Mouse (Mus musculus): ENCODE measurements at regions not wholly inside any gene's neighbourhood (a gene's known extent, or its start where the extent isn't known, plus 50 kb on each side); places are given as distances from the start of the nearest gene placed in this dataset.

DNA sequence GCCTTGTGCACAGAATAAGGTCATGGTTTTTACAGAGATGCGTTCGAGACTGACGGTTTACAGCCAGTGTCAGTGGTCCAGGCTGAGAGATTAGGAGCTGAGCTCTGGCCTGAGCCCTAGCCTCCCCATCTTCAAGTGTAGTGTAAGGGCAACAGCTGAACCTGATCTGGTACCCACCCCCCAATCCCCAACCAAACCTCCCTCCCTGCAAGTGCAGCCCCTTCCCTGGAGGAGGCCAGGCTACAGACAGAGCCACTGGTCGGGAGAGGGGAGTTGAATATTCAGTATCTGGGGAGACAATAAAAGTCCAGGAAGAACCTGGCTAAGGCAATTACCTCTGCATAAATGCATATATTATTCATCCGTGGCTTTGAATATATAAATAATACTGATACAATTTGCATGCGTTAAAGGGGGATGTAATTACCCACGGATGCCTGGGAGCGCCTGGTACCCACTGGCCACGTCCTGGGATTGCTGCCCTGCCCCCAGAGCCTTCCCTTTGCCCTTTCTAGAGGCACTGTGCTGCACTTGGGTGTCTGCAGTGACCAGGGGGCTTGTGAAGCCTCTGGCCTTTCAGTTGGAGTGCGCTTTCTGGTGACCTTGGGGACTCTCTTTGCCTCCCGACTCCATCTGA is 95.5 kb upstream of the Mvb12b start:
- no peak overlapping the region for H3K4me3 ChIP-seq (ENCODE audit: low read depth, low read length)
- H3K4me1 ChIP-seq (ENCODE audit: control insufficient read depth, insufficient read depth, low read length) = no peaks in the 10 kb centered on the region
- H3K9me3 ChIP-seq (ENCODE audit: control insufficient read depth, low read length) = no peaks in the 10 kb centered on the region
- no peak for ATAC-seq (ENCODE audit: low read depth)
- no peak overlapping the region for H3K4me2 ChIP-seq (ENCODE audit: low read depth, low read length)
- no peak for DNase-seq (ENCODE audit: low spot score)
- H3K27me3 ChIP-seq (replicated peaks; ENCODE audit: control insufficient read depth, insufficient read depth, low read length) = no peaks in the 10 kb centered on the region
- 48% methylated on average over 11 of the region's 11 CpGs for WGBS
- no peak overlapping the region for H3K27ac ChIP-seq (replicated peaks; ENCODE audit: low read depth, low read length)
- H3K9ac ChIP-seq (ENCODE audit: low read depth, low read length) = no peak overlapping the region
- no peaks in the 10 kb centered on the region for H3K36me3 ChIP-seq (ENCODE audit: control insufficient read depth, insufficient read depth, low read length)

DNA sequence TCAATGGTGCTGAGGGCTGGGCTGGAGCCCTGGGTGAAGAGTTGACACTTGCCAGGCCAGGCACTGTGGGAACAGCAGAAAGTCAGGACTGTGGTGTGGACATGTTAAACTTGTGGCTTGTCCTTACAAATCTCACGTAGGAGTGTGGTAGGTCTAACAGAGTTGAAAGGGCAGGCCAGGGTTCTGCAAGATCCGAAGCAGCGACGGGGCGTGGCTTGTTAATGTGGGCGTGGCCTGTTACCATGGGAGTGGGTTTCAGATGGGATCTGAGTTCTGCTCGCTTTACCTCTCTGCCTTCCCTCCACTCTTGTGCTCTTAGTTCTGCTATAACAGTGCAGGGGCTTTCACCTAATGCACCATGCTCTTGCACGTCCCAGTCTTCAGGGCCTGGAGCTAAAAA is 94.2 kb upstream of the Mvb12b start:
- H3K4me1 ChIP-seq (ENCODE audit: control insufficient read depth, insufficient read depth, low read length) = no peaks in the 10 kb centered on the region
- no peaks in the 10 kb centered on the region for H3K36me3 ChIP-seq (ENCODE audit: control insufficient read depth, insufficient read depth, low read length)
- DNase-seq (ENCODE audit: low spot score) (no peak), ATAC-seq (ENCODE audit: low read depth) (no peak; the same call in 1 of the 2 replicates)
- no peak overlapping the region for H3K9ac ChIP-seq (ENCODE audit: low read depth, low read length)
- WGBS = 43% methylated on average over 8 of the region's 8 CpGs
- no peaks in the 10 kb centered on the region for H3K27me3 ChIP-seq (replicated peaks; ENCODE audit: control insufficient read depth, insufficient read depth, low read length)
- no peak overlapping the region for H3K27ac ChIP-seq (replicated peaks; ENCODE audit: low read depth, low read length)
- H3K4me3 ChIP-seq (ENCODE audit: low read depth, low read length) = no peak overlapping the region
- H3K9me3 ChIP-seq (ENCODE audit: control insufficient read depth, low read length) = no peaks in the 10 kb centered on the region
- H3K4me2 ChIP-seq (ENCODE audit: low read depth, low read length) = no peak overlapping the region

DNA sequence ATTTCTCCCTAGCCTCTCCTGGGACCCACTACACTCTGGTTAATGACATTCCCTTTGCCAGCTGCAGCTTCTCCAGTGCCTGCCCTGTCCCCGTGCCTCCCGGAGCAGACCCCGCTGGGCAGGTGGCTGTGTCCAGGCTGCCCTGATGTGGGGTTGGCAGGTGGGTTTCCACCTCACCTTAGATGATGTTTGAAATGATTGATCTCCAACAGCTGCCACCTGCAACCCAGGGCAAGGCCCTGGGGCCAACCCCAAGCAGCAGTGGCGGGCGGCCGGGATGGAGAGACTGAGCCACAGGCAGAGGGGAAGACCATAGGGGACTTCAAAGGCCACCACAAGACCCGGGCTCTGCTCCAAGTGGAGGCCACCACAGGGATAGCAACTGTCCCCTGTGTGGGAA is 93.6 kb upstream of the Mvb12b start:
- Histone ChIP-seq H3K9me3 (ENCODE audit: control insufficient read depth, low read length) (no peaks in the 10 kb centered on the region), H3K27me3 (replicated peaks; ENCODE audit: control insufficient read depth, insufficient read depth, low read length) (no peaks in the 10 kb centered on the region), H3K4me1 (ENCODE audit: control insufficient read depth, insufficient read depth, low read length) (no peaks in the 10 kb centered on the region), H3K9ac (ENCODE audit: low read depth, low read length) (no peak overlapping the region), H3K4me3 (ENCODE audit: low read depth, low read length) (no peak overlapping the region), H3K4me2 (ENCODE audit: low read depth, low read length) (no peak overlapping the region), H3K27ac (replicated peaks; ENCODE audit: low read depth, low read length) (no peak overlapping the region), H3K36me3 (ENCODE audit: control insufficient read depth, insufficient read depth, low read length) (no peaks in the 10 kb centered on the region)
- 80% methylated on average over 6 of the region's 7 CpGs for WGBS
- ATAC-seq (ENCODE audit: low read depth) (no peak), DNase-seq (ENCODE audit: low spot score) (no peak)

DNA sequence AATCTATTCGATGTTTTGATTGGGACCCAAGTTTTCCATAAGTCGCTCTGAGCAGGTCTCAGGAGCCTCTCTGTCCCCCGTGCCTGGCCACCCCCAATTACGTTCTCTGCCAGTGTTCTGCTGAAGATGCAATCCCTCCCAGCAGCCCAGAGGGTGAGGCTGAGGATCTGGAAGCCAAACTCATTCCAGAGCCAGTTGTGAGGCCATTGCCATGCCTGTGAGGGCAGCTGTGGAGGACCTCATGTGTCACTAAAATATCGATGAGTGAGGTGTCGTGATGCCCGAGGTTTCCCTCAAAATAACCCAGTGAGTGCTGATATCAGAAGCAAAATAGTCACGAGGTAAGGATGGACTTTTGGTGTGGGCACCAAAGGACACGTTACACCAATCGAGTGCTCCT is 93.1 kb upstream of the Mvb12b start:
- no peak overlapping the region for H3K9ac ChIP-seq (ENCODE audit: low read depth, low read length)
- DNase-seq (ENCODE audit: low spot score) (no peak), ATAC-seq (ENCODE audit: low read depth) (no peak)
- H3K4me3 ChIP-seq (ENCODE audit: low read depth, low read length) = no peak overlapping the region
- no peaks in the 10 kb centered on the region for H3K4me1 ChIP-seq (ENCODE audit: control insufficient read depth, insufficient read depth, low read length)
- H3K4me2 ChIP-seq (ENCODE audit: low read depth, low read length) = no peak overlapping the region
- no peaks in the 10 kb centered on the region for H3K27me3 ChIP-seq (replicated peaks; ENCODE audit: control insufficient read depth, insufficient read depth, low read length)
- no peaks in the 10 kb centered on the region for H3K36me3 ChIP-seq (ENCODE audit: control insufficient read depth, insufficient read depth, low read length)
- H3K27ac ChIP-seq (replicated peaks; ENCODE audit: low read depth, low read length) = no peak overlapping the region
- WGBS = 81% methylated on average over 10 of the region's 10 CpGs
- H3K9me3 ChIP-seq (ENCODE audit: control insufficient read depth, low read length) = no peaks in the 10 kb centered on the region

DNA sequence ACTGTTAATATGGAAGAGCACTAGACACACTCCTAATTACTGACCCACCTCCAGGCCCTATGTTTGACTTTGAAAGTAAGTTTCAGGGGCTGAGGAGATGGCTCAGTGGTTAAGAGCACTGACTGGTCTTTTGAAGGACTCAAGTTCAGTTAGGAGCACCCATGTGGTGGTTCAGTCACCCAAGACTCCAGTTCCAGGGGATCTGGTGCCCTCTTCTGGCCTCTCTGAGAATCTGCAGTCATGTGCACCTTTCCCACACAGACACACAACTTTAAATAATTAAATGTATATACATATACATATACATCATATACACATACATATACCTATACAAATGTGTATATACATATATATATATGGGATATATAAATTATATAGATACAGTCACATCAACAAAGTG is 91.5 kb upstream of the Mvb12b start:
- Histone ChIP-seq H3K27ac (replicated peaks; ENCODE audit: low read depth, low read length) (no peak overlapping the region), H3K36me3 (ENCODE audit: control insufficient read depth, insufficient read depth, low read length) (no peaks in the 10 kb centered on the region), H3K27me3 (replicated peaks; ENCODE audit: control insufficient read depth, insufficient read depth, low read length) (no peaks in the 10 kb centered on the region), H3K4me2 (ENCODE audit: low read depth, low read length) (no peak overlapping the region), H3K4me3 (ENCODE audit: low read depth, low read length) (no peak overlapping the region), H3K9ac (ENCODE audit: low read depth, low read length) (no peak overlapping the region), H3K4me1 (ENCODE audit: control insufficient read depth, insufficient read depth, low read length) (no peaks in the 10 kb centered on the region), H3K9me3 (ENCODE audit: control insufficient read depth, low read length) (no peaks in the 10 kb centered on the region)
- ATAC-seq (ENCODE audit: low read depth) = no peak
- DNase-seq (ENCODE audit: low spot score) = no peak

DNA sequence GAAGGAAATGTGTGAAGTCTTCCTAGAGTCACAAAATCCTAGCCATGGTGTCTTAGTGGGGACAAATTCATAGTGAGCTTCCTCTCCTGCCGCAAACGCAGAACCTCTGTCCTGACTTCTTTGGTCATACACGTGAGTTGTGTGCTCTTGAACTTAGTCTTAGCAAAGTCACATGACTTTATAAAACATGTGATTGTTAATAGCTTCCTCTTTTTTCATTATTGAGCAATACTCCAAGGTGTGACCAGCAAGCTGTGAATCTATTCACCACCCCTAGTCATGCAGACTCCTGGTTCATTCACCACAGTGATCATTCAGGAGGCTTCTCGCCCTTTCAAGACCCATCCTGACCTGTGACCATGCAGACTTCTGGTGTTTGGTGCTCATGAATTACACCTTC is 90.8 kb upstream of the Mvb12b start:
- no peak overlapping the region for H3K4me2 ChIP-seq (ENCODE audit: low read depth, low read length)
- 87% methylated on average over 4 of the region's 4 CpGs for WGBS
- no peak overlapping the region for H3K9ac ChIP-seq (ENCODE audit: low read depth, low read length)
- ATAC-seq (ENCODE audit: low read depth) (no peak), DNase-seq (ENCODE audit: low spot score) (no peak)
- H3K36me3 ChIP-seq (ENCODE audit: control insufficient read depth, insufficient read depth, low read length) = no peaks in the 10 kb centered on the region
- H3K4me1 ChIP-seq (ENCODE audit: control insufficient read depth, insufficient read depth, low read length) = no peaks in the 10 kb centered on the region
- H3K27ac ChIP-seq (replicated peaks; ENCODE audit: low read depth, low read length) = no peak overlapping the region
- no peaks in the 10 kb centered on the region for H3K9me3 ChIP-seq (ENCODE audit: control insufficient read depth, low read length)
- no peaks in the 10 kb centered on the region for H3K27me3 ChIP-seq (replicated peaks; ENCODE audit: control insufficient read depth, insufficient read depth, low read length)
- H3K4me3 ChIP-seq (ENCODE audit: low read depth, low read length) = no peak overlapping the region

DNA sequence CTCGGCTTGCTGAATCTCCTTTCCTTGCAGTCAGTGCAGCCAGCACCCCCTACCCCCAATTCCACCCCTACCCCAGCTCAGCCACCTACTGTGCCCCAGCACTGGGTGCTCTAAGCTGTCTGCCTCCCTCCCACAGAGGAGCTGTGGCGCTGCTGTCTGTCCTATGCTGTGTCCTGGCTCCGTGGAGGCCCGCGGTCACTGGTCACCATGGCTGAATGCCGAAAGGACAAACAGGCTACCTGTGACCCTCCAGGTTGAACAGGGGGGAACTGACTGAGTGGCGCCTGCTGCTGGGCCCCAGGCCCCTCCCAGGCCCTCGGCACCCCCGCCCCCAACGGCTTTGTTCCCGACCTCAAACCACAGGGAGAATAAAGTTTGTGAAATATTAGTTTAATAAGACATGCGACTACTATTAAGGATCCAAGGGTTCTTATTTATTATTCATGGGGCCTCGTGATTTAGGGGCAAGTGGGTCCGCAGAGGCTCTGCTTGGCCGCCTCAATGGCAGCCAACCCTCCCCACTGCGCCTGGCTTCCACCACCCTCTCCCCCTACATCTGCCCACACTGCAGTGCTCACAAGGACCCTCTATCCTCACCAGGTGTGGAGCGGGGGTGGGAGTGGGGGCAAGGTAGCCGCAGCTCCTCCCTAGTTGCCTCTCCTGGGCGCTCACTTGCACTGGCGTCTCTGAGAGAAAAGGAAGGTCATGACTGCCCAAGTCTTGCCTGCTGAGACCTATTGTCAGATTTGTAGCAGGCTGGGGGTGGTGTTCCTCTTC is 90.0 kb upstream of the Mvb12b start:
- Histone ChIP-seq H3K4me2 (ENCODE audit: low read depth, low read length) (no peak overlapping the region), H3K36me3 (ENCODE audit: control insufficient read depth, insufficient read depth, low read length) (no peaks in the 10 kb centered on the region), H3K9ac (ENCODE audit: low read depth, low read length) (no peak overlapping the region), H3K27ac (replicated peaks; ENCODE audit: low read depth, low read length) (no peak overlapping the region), H3K27me3 (replicated peaks; ENCODE audit: control insufficient read depth, insufficient read depth, low read length) (no peaks in the 10 kb centered on the region), H3K4me1 (ENCODE audit: control insufficient read depth, insufficient read depth, low read length) (no peaks in the 10 kb centered on the region), H3K9me3 (ENCODE audit: control insufficient read depth, low read length) (no peaks in the 10 kb centered on the region), H3K4me3 (ENCODE audit: low read depth, low read length) (no peak overlapping the region)
- DNase-seq (ENCODE audit: low spot score) = no peak
- 68% methylated on average over 19 of the region's 20 CpGs for WGBS
- ATAC-seq (ENCODE audit: low read depth) = no peak

DNA sequence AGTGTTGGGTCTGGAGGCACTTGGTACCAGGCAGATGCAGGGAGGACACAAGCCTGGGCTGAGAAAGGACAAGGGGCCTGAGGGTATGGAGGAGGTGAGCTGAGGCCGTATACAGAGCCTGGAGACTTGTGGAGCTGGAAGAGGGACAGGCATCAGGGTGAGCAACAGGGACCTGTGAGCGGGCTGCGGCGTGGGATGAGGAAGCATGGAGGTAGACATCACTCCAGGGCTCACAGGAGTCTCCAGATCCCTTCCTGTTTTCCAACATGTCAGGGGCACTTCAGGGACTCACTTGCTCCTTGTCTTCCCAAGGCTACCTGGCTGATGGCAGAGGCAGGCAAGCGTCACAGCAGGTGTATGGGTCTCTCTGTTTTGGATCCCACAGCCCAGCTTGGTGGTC is 89.4 kb upstream of the Mvb12b start:
- H3K9ac ChIP-seq (ENCODE audit: low read depth, low read length) = no peak overlapping the region
- no peak overlapping the region for H3K27ac ChIP-seq (replicated peaks; ENCODE audit: low read depth, low read length)
- H3K36me3 ChIP-seq (ENCODE audit: control insufficient read depth, insufficient read depth, low read length) = no peaks in the 10 kb centered on the region
- no peak for DNase-seq (ENCODE audit: low spot score)
- H3K4me2 ChIP-seq (ENCODE audit: low read depth, low read length) = no peak overlapping the region
- no peak for ATAC-seq (ENCODE audit: low read depth)
- H3K27me3 ChIP-seq (replicated peaks; ENCODE audit: control insufficient read depth, insufficient read depth, low read length) = no peaks in the 10 kb centered on the region
- H3K4me1 ChIP-seq (ENCODE audit: control insufficient read depth, insufficient read depth, low read length) = no peaks in the 10 kb centered on the region
- H3K4me3 ChIP-seq (ENCODE audit: low read depth, low read length) = no peak overlapping the region
- H3K9me3 ChIP-seq (ENCODE audit: control insufficient read depth, low read length) = no peaks in the 10 kb centered on the region
- 91% methylated on average over 4 of the region's 5 CpGs for WGBS

DNA sequence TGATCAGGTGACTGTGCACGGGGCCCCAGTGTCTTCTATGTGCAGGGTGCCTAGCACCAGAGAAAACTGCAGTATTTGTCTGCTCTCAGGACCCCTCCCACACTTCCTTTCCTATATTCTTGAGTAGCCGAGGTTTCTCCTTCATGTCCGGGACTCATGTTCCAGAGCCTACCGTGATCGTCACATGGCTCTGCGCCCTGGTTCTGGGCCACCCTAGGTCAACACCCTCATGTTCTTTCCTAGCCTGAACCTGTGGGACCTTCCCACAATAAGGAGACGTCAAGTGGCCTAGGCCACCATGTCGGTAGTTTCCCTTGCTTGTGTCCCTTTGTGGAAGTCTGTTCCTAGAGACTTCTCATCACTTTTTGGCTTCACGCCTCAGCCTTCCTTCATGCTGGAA is 88.4 kb upstream of the Mvb12b start:
- Histone ChIP-seq H3K27ac (replicated peaks; ENCODE audit: low read depth, low read length) (no peak overlapping the region), H3K9ac (ENCODE audit: low read depth, low read length) (no peak overlapping the region), H3K4me2 (ENCODE audit: low read depth, low read length) (no peak overlapping the region), H3K4me3 (ENCODE audit: low read depth, low read length) (no peak overlapping the region), H3K9me3 (ENCODE audit: control insufficient read depth, low read length) (no peaks in the 10 kb centered on the region), H3K4me1 (ENCODE audit: control insufficient read depth, insufficient read depth, low read length) (no peaks in the 10 kb centered on the region), H3K27me3 (replicated peaks; ENCODE audit: control insufficient read depth, insufficient read depth, low read length) (no peaks in the 10 kb centered on the region), H3K36me3 (ENCODE audit: control insufficient read depth, insufficient read depth, low read length) (no peaks in the 10 kb centered on the region)
- ATAC-seq (ENCODE audit: low read depth) = no peak
- WGBS = 90% methylated on average over 9 of the region's 9 CpGs
- DNase-seq (ENCODE audit: low spot score) = no peak
